Mouse (Mus musculus): Measurements from ENCODE around the gene Mettl24.

- TF ChIP-seq POLR2A (IDR thresholded peaks at IDR 0.05; ENCODE audit: insufficient read depth, low read depth, low read length), result no peak
- no peak for TF ChIP-seq CTCF (IDR thresholded peaks at IDR 0.05; ENCODE audit: insufficient read depth, low read depth, low read length)
Observed at GRCm38 (mm10) chr10:40640406-40640805, 42.7 kb upstream of the Mettl24 start.

All from olfactory bulb, adult 2 months (tissue).